Mouse (Mus musculus) liver, embryonic 14.5 days (tissue): Measurements from ENCODE around the gene Ccr9. TPM values are rescaled to one million over a fixed set of nuclear protein-coding genes. Genes with fewer than 3 reads are reported as not detected.
"Not testable (repeated sequence)": the region's sequence is repeated elsewhere in the genome, so short reads cannot be mapped to it uniquely, and the experiment has no call there.

Experiments used
- ATAC-seq: fragments of 200-750 bp; cut with Nextera tagmentation; 2 replicates; pipeline ENCODE4 v1.8.0; 2017; ENCODE audit warnings: moderate number of reproducible peaks, mild to moderate bottlenecking, moderate library complexity; ENCODE audit not compliant: insufficient read depth
- DNase-seq, 3 experiments: peaks; one replicate each; pipeline ENCODE4 v3.0.0-alpha.2; 2012 to 2013; ENCODE audit warnings: low read depth in 3 of 3, low spot score in 3 of 3
- H3K27ac ChIP-seq: fragments of 300-500 bp; sonication (generic); 2 replicates; pipeline ENCODE4 v1.5.1; 2014; ENCODE audit warnings: moderate library complexity, mild to moderate bottlenecking, control low read depth, inconsistent platforms
- H3K27me3 ChIP-seq: fragments of 300-500 bp; sonication (generic); 2 replicates; pipeline ENCODE4 v1.6.1; 2014; ENCODE audit warnings: mild to moderate bottlenecking, low read length, moderate library complexity; ENCODE audit not compliant: control insufficient read depth, insufficient read depth
- H3K36me3 ChIP-seq: fragments of 300-500 bp; sonication (generic); replicated peaks from 2 replicates; pipeline ENCODE4 v1.6.1; 2014; ENCODE audit warnings: low read depth; ENCODE audit not compliant: control insufficient read depth, insufficient read depth
- H3K4me1 ChIP-seq, 2 experiments: fragments of 200-500 bp in 1 of 2; fragments of 300-500 bp in 1 of 2; sonication (generic) in 1 of 2; replicated peaks; 2 replicates each; pipeline ENCODE4 v1.6.1; 2012 to 2014; ENCODE audit warnings: antibody characterized with exemption in 1 of 2, inconsistent platforms in 1 of 2, low read length in 1 of 2; ENCODE audit not compliant: control insufficient read depth in 2 of 2, insufficient read depth in 2 of 2
- H3K4me2 ChIP-seq: fragments of 300-500 bp; sonication (generic); 2 replicates; pipeline ENCODE4 v1.6.1; 2014; ENCODE audit warnings: low read depth, mild to moderate bottlenecking, control low read depth, moderate library complexity
- H3K4me3 ChIP-seq, 2 experiments: fragments of 200-500 bp in 1 of 2; fragments of 300-500 bp in 1 of 2; sonication (generic) in 1 of 2; 2 replicates each; pipeline ENCODE4 v1.5.1; 2012 to 2014; ENCODE audit warnings: low read depth in 2 of 2, low read length in 2 of 2, mild to moderate bottlenecking in 2 of 2, control low read depth in 1 of 2, inconsistent platforms in 1 of 2, moderate library complexity in 1 of 2; ENCODE audit not compliant: insufficient read depth in 1 of 2
- H3K9ac ChIP-seq: fragments of 300-500 bp; sonication (generic); replicated peaks from 2 replicates; pipeline ENCODE4 v1.6.1; 2014; ENCODE audit warnings: mild to moderate bottlenecking, control low read depth, moderate library complexity
- H3K9me3 ChIP-seq: fragments of 300-500 bp; sonication (generic); 2 replicates; pipeline ENCODE4 v1.6.1; 2016; ENCODE audit warnings: low read length, mixed read lengths; ENCODE audit not compliant: control insufficient read depth
- CTCF ChIP-seq: IDR thresholded peaks from 2 replicates; pipeline ENCODE4 v1.5.1; 2016; ENCODE audit warnings: antibody characterized with exemption, low read depth, control low read depth
- EP300 ChIP-seq: IDR thresholded peaks from 2 replicates; pipeline ENCODE4 v1.6.1; 2016; ENCODE audit warnings: antibody characterized with exemption, low read depth
- WGBS: fragments of 180-500 bp; shearing (Covaris S2); extraction: QIAGEN DNeasy Blood & Tissue Kit; methylation state at CpG from one replicate; pipeline ENCODE4 v1.1.7; 2014; ENCODE audit not compliant: insufficient replicate concordance; 5-methylcytosine and 5-hydroxymethylcytosine counted together
- polyA plus RNA-seq, 2 experiments: library from polyadenylated mRNA; depleted of rRNA in 1 of 2; stranded (reverse) in 1 of 2; unstranded in 1 of 2; fragments of >200 nt; fragmentation: Nextera tagmentation in 1 of 2; extraction: Ambion mirVana in 1 of 2; gene quantifications; 2 replicates each; pipeline versions ENCODE4 v1.2.1 to v1.2.3; 2012 to 2014

The Ccr9 gene
- polyA plus RNA-seq, 2 experiments = 0.12 to 0.14 TPM

DNA sequence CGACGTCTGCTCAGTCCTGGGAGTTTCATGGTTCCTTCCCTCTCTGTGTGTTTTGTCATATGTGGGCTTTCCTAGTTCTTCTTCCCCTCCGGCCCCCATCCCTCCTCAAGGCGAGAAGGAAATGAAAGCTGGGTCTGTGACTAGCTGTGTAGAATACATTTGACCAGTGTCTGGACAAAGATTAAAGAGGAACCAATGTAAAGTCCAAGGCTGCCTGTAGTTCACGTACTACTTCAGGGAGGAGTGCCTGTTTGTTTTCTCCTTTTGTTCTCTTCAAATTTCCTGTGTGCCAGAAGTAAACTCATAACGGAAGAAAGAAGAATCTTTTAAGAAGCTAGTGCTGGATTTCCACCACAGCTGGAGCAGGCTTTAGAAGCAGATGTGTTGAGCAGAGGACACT lies 91.3 kb downstream of the Ccr9 start:
- DNase-seq (no peak), ATAC-seq (no peak)
- Histone ChIP-seq H3K27ac (no peak overlapping the region), H3K4me2 (no peak overlapping the region), H3K4me1 (no peaks in the 10 kb centered on the region), H3K36me3 (no peaks in the 10 kb centered on the region), H3K27me3 (no peaks in the 10 kb centered on the region), H3K9ac (no peak overlapping the region), H3K4me3 (no peak overlapping the region), H3K9me3 (no peaks in the 10 kb centered on the region)
- no peak for TF ChIP-seq CTCF
- no peak for TF ChIP-seq EP300
- whole genome bisulfite sequencing = 20% methylated on average over 6 of the region's 6 CpGs

DNA sequence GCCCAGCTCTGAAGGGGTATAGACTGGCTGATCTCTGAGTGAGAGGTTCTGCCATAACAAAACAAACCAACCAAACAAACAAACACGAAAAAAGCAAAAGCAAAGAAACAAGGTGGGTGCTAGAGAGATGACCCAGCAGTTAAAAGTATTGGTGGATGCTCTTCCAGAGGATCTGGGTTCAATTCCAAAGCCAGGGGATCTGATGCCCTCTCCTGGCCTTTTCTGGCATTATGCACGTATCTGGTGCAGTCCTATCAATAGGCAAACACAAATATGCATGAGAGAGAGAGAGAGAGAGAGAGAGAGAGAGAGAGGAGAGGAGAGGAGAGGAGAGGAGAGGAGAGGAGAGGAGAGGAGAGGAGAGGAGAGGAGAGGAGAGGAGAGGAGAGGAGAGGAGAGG lies 95.1 kb downstream of the Ccr9 start:
- ATAC-seq, H3K4me1 ChIP-seq, H3K4me3 ChIP-seq, H3K27ac ChIP-seq, H3K4me2 ChIP-seq, H3K9ac ChIP-seq, H3K9me3 ChIP-seq, H3K27me3 ChIP-seq, DNase-seq, H3K36me3 ChIP-seq: not testable (repeated sequence)
- WGBS = 15% methylated on average over 2 of the region's 2 CpGs
- TF ChIP-seq CTCF = peak; percentile 36

DNA sequence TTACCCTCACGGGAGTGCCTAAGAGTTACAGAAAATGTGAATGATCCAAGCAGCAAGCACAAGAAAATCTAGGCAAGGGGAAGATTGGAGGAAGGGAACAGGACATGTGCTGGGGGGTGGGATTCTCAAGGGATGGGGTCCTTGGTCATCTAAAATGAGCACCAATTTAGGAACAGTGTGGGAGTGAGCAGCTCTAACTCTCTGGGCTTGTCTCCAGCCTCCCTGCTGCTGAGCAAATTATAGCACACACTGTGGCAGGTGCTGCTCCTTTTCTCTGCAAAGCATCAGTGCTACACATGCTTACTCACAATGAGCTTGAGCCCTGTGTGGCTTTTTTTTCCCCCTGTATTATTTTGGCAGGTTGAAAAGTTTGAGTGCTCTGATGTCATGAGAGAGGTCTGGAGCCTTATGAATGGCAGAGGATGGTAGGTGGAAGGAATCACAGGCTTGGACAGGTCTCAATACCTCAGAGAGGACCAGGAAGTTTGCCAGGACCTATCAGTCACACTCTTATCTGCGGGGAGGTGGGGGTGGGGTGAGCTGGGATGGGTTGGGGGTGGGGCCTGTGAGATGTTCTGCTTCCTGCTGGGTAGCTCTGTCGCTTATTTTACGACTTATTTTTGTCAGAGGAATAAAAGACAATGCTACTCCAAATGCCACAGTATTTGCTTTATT lies 110.8 kb downstream of the Ccr9 start:
- Histone ChIP-seq H3K27ac (no peak overlapping the region), H3K4me1 (no peaks in the 10 kb centered on the region), H3K4me3 (no peak overlapping the region), H3K36me3 (peaks cover 17% of the 10 kb centered on the region), H3K9ac (no peak overlapping the region), H3K9me3 (peaks cover under 1% of the 10 kb centered on the region; the same call in 1 of the 2 replicates), H3K4me2 (no peak overlapping the region), H3K27me3 (no peaks in the 10 kb centered on the region)
- 62% methylated on average over 4 of the region's 4 CpGs for WGBS
- DNase-seq (no peak), ATAC-seq (no peak)
- no peak for TF ChIP-seq EP300
- TF ChIP-seq CTCF = no peak

DNA sequence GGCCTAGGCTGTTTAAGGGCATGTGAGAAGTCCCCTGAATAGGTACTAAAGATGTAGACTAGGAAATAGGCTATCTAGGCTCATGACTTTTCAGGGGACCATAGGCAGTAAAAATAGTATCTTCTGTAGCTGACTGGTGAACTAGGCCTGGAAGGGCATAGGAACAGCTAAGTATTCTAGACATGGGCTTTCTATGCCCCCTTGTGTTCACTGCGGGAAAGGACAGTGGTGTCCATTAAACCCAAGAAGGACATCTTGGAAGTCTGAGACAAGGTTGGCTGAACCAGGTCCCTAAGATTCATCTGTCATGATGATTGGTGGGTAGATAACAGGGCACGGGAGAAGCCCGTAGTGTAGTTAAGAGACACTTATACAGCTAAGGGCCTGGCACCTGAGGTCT lies 117.9 kb downstream of the Ccr9 start:
- DNase-seq = peak in 1 of 3 experiments; percentile 10
- H3K9me3 ChIP-seq = no peaks in the 10 kb centered on the region

DNA sequence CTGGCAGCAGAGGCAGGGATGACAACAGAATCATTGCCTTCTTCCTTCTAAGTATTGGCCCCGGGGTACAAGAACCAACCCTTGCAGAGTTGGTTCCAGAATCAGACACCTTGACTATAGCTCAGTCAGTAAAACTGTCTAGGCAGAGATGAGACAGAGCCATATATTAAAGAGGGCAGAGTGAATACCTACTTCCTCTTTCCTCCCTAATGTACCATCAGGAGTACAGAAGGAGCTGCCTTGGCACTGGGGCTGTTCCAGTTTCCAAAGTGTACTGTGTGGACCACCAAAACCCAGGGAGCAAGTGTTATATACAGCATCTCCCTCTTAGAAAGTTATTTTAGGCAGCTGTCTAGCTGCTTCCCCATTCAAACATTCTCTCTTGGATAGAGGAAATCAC lies 123.3 kb downstream of the Ccr9 start:
- 81% methylated on average over 1 of the region's 1 CpGs for WGBS
- H3K9me3 ChIP-seq = no peaks in the 10 kb centered on the region

More for the DNA sequence above, 117.9 kb downstream of the Ccr9 start:
- Histone ChIP-seq H3K4me2 (no peak overlapping the region), H3K27ac (no peak overlapping the region), H3K4me1 (no peaks in the 10 kb centered on the region), H3K36me3 (peaks cover 14% of the 10 kb centered on the region), H3K4me3 (no peak overlapping the region), H3K27me3 (no peaks in the 10 kb centered on the region), H3K9ac (no peak overlapping the region)
- WGBS = 69% methylated on average over 3 of the region's 3 CpGs
- TF ChIP-seq CTCF (peak; percentile 60), EP300 (no peak)
- 0 out of 2 replicates have a peak, but pooled peaks have one; percentile 21 for ATAC-seq

More for the DNA sequence above, 123.3 kb downstream of the Ccr9 start:
- Histone ChIP-seq H3K9ac (no peak overlapping the region), H3K4me3 (no peak overlapping the region), H3K4me2 (no peak overlapping the region), H3K27ac (no peak overlapping the region), H3K27me3 (no peaks in the 10 kb centered on the region), H3K4me1 (no peaks in the 10 kb centered on the region), H3K36me3 (peaks cover 3% of the 10 kb centered on the region)
- no peak for DNase-seq
- no peak for TF ChIP-seq CTCF
- no peak for TF ChIP-seq EP300
- no peak for ATAC-seq
